Mouse (Mus musculus) WW6 (cell line): ENCODE data around the gene Pgm1.

ENCODE experiments used
- DNase-seq: peaks from one replicate; pipeline ENCODE4 v3.0.0-alpha.2; 2013; ENCODE audit warnings: low read depth, low spot score

Gene Pgm1

DNA sequence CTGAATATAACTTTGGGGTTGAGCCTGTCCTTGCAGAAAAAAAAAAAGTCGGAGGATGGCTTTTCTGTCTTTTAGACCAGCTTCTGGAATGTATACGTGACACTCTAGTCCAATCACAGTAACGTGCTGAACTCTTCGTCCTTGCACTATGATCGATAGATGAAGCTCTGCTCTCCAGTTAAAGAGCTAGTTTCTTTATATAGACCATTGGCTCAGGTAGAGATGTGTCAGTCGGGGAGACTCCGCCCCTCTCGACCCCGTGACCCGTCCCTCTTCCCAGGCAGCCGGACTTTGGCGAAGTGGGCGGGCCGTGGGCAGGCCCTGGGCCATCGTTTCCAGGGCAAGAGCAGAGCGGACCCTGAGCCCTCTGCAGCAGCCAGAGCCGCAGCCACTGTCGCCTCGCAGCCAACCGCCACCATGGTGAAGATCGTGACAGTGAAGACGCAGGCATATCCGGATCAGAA is at the start of gene Pgm1:
Gene Pgm1 (plus strand): TSS at position 266 of the 464 bp plus-strand sequence.
- DNase-seq = no peak

DNA sequence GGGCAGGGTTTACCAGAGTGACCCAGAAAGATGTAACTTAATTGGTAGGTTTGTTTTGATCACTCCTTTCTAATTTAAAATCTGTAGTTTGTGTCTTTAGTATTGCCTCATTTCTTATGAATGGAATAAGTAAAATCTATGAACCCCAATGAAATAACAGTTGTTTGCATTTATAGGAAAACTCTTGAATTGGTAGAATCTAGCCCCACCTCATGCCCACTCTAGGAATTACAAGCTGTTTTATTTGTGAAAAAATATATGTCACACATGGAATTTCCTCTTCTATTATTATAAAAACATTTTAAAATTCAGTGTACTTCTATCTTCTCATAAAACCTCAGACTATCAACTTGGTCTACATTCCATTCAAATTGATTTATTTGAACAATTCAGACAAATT is 47.3 kb upstream of the Pgm1 start:
- no peak for DNase-seq

- no peak for DNase-seq
Observed at GRCm38 (mm10) chr4:99882405-99882804, 46.8 kb upstream of the Pgm1 start.

DNA sequence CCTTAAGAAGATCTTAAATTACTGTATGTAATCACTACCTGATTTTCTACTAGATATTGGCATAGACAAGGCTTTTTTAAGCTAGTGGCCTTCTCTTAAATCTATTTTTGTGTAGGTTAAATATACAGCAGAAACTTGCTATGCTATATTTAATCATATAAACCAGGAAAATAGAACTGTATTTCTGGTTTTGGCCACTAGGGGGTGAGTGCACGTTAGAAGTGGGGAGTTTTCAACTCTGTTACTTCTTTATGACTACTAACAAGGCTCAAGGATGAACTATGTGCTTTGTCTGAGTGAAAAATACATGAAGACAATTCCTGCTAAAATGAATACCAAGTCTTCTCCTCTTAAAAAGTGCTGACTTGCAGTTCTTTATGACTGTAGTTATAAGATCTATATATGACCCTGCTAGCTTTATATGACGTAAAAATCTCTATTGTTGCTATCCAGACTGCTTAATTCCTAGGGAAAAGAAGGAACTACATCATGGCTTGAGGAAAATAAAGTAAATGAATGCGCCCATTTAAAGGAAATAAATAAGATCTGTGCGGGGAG is 15.2 kb upstream of the Pgm1 start:
- no peak for DNase-seq

GRCm38 (mm10) chr4:99926380-99926779 is 2.8 kb upstream of the Pgm1 start:
- no peak for DNase-seq

DNA sequence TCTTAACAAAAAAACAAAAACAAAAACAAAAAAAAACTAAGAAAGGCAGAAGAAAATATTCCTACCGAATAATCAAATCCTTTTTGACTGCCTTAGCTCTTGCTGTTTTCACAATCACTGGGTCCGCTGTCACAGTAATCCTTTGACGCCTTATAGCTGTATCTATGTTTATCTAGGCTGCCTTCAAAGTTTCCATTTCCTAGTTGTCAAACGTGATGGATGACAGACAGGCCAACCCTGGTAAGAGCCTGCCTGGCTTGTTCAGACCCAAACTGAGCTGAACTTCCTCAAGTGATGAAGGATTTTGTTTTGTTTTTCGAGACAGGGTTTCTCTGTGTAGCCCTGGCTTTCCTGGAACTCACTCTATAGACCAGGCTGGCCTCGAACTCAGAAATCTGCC is 693 bp upstream of the Pgm1 start:
- no peak for DNase-seq

GRCm38 (mm10) chr4:99929613-99930517 is 651 bp downstream of the Pgm1 start, which contains the start of gene Itgb3bp:
Itgb3bp (minus strand) TSS chr4:99929813.
- DNase-seq = no peak

- DNase-seq = no peak
Observed at GRCm38 (mm10) chr4:99930518-99931239, 1.5 kb downstream of the Pgm1 start.

DNA sequence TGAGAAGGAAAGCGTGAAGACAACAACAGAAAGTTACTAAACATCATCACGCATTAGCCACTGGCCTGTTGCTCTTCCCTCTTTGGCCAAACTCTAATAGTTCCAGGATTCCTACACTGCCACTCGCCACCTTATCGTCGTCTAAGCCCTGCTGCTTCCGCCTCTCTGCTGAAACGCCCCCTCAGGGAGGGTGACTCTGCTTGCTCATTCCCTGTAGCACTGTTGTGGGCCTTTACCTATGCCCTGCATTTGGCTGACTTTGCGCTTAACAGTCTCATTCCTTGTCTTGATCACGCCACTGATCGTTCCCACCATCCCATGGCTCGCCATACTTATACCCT is 2.0 kb downstream of the Pgm1 start:
- no peak for DNase-seq

DNA sequence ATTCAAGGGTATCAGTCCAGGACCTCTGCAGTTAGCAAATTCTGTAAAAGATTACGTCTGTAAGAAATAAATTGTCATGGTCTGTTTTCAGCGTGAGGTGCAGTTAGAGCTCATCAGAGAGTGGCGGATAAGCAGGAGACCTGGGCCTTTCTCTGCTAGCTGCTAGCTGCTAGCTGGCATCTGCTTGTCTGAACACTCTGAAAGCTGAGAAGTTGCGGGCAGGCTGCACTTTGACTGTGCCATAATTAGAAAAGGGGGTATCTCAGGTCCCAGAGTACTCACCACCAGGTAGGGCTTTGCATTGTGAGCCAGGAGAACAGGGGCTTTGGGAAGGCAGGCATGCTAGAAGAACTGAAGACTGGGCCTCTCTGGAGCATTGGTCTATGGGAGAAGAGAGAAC is 2.6 kb downstream of the Pgm1 start:
- DNase-seq = no peak

DNA sequence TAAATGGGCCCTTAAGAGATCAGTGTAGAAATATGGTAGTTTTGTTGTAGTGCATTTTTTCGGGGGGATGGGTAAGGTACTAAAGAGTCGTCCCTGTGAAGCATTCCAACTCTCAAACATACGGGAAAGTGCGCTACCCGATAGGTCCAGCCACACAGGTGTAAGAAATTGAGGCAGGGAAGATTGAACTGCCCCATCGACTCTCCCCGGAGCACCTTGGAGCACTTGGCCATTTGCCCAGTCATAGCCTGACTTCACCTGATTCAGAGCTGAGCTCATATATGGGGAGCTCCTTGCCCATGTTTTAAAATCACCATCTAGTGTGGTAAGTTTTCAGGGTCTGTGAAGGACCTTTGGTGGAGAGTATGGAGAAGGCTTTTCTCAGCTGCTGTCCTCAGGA is 5.6 kb downstream of the Pgm1 start:
- DNase-seq = no peak

GRCm38 (mm10) chr4:99936278-99936677 is 7.1 kb downstream of the Pgm1 start:
- no peak for DNase-seq

DNA sequence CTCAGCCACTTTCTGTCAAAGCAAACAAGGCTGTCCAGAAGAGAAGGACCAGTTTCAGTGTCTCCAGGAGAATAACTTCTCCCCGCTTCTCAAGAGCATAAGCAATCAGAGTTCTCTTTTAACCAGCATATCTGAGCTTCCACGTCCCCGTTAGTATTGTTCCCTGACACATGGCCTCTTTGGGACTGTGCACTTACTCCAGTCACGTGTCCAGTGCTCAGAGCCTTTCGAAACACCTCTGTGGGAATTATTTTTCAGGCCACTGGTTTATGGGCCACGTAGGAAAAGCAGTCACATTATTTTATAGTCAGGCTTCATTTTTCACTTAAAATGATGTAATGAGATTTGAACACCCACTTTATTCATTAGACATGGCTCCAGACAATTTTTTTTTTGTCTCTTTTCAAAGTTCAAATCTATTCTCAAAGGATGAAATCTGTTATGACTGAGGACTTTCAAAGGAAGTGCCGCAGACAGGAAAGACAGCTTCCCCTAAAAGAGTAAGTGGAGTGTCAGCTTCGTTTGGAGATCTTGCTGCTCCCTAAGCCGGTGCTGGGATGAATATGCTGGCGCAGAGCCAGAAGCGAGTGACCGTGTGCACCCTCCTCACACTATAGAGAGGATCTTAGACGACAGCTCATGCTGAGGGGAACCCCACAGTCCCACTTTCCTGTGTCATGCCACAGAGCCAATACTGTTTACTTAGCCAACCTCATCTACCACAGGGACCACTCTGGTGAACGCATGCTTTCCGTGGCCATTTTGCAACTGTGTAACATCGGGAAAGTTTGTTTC is 10.7 kb downstream of the Pgm1 start:
- DNase-seq = no peak

DNA sequence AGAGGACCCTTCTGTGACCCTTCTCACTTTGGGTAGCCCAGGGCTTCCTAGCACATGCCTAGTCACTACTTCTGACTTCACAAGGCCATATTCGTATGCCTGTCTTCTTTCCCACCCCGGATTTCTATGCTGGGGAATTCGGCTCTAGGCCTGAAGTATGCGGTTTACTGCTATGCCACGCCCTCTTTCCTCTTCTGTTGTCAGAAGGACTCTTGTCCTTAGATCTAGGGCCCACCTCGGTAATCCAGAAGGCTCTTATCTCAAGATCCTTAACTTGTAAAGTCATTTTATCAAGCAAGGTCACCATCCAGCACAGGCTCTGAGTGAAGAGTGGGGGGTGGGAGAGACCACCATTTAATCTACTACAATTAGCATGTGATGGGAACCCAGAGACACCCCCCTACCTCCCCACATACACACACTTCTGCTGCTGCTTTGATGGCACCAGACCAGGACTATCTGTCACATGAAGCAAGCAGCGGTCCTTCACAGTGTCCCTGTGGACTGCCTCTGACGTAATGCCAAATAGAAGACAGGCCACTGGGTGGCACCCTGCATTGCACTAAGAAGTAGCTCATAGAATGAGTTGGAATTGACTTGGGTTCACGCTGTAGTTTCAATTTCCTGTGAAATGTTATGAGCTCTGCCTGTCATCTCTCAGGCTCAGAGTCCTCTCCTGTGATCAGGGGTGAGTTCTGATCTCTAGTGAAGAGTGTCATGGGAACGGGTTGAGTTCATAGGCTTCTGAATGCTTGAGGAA is 12.6 kb downstream of the Pgm1 start:
- DNase-seq = no peak

DNA sequence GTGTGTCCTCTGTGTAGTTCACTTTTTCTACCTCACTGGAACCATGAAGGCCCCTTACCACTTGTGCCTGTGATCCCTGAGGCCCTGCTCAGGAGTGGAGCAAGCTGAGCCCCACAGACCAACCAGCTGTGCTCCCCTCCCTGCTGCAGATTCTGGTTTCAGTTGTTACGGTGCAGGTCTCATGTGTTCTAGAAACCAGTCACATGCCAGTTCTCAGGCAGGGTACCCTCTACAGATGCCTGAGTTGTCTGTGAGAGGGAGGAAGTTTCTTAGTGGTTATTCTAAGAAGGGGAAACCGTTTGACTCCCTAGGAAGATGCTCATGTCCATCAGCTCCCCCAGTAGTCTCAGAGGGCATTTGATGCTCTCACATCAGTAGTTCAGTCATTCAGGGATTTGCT is 15.4 kb downstream of the Pgm1 start:
- no peak for DNase-seq

GRCm38 (mm10) chr4:99945011-99945410 is 15.8 kb downstream of the Pgm1 start:
- no peak for DNase-seq

DNA sequence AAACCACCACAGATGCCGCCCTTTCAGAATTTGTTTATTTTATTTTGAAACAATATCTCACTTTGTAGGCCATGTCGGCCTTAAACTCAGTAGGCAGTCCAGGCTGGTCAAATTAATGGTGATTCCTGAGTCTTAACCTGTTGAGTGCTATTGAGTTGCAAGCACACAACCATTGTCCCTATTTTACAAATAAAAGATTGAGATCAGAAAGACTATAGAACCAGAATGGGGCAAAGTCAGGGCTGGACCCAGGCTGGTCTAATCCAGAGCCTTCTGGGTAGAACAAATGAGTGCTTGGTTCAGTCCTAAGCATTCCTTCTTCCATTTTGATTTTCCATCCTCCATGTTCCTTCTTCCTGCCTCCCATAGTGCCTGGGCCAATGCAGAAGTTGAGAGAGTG is 17.3 kb downstream of the Pgm1 start:
- DNase-seq = no peak

- no peak for DNase-seq
Observed at GRCm38 (mm10) chr4:99947192-99947591, 18.0 kb downstream of the Pgm1 start.

GRCm38 (mm10) chr4:99947896-99948295 is 18.7 kb downstream of the Pgm1 start:
- no peak for DNase-seq

- DNase-seq = no peak
Observed at GRCm38 (mm10) chr4:99953904-99954303, 24.7 kb downstream of the Pgm1 start.

- no peak for DNase-seq
Observed at GRCm38 (mm10) chr4:99955396-99955795, 26.2 kb downstream of the Pgm1 start.
